In the genomic region with DNA sequence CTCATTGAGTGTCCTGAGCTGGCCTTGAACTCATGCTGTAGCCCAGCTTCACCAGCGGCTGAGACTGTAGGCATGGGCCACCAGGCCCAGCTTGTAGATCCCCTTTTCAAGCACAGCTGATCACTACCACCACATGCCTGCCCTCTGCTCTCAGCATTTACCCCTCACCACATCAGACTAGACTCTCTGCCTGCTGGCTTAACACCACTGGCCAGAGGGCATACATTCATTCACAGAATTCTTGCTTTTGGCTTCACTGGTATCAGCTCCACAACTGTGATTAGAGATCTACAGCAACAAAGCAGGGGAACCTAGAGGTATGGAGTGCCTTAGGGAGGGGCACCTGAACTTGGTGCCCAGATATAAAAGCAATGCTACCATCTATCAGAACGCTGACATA, we compare ENCODE assay signal across 10 mouse cellular contexts. TPM values are rescaled to one million over a fixed set of nuclear protein-coding genes. Genes with fewer than 3 reads are reported as not detected.
DNase-seq lines count a peak whose midpoint lies in the region; ATAC-seq and TF ChIP-seq lines count a peak whose summit lies in the region.
"Had no signal": no experiment of that assay in that cellular context is flagged by ENCODE, and none has a peak within 500 bp of the region (broad histone marks: within the 10 kb centered on the region; RNA-seq: fewer than 3 reads in every experiment).

No protein-coding gene starts in this region.

- peaks cover 34% of the 10 kb centered on the region for H3K36me3 ChIP-seq in heart, embryonic 13.5 days
- H3K36me3 ChIP-seq in G1E (replicated peaks): peaks cover 39% of the 10 kb centered on the region
- H3K36me3 ChIP-seq in hindbrain, embryonic 10.5 days: peaks cover 30% of the 10 kb centered on the region
- H3K36me3 ChIP-seq in macrophage (ENCODE audit: inconsistent target): peaks cover 24% of the 10 kb centered on the region

- H3K4me2 ChIP-seq in heart, embryonic 13.5 days: peak overlapping the region; percentile 70

- H3K27me3 ChIP-seq in heart, embryonic 13.5 days (replicated peaks): no peaks in the 10 kb centered on the region
- H3K27me3 ChIP-seq in G1E (ENCODE audit: insufficient read depth, low read length): no peaks in the 10 kb centered on the region
- peaks cover 9% of the 10 kb centered on the region for H3K27me3 ChIP-seq in hindbrain, embryonic 10.5 days (ENCODE audit: insufficient read depth, poor library complexity, severe bottlenecking)

- WGBS in heart, embryonic 13.5 days: 88% methylated on average over 2 of the region's 2 CpGs
- 95% methylated on average over 2 of the region's 2 CpGs for WGBS in hindbrain, embryonic 10.5 days
- WGBS in macrophage (ENCODE audit: missing documents): 79% methylated on average over 2 of the region's 2 CpGs

- no peak overlapping the region for H3K27ac ChIP-seq in heart, embryonic 13.5 days (replicated peaks)
- no peak overlapping the region for H3K27ac ChIP-seq in hindbrain, embryonic 10.5 days
- peak overlapping the region; percentile 92; the same call in 1 of the 2 replicates for H3K27ac ChIP-seq in macrophage

- ATAC-seq in heart, embryonic 13.5 days (ENCODE audit: extremely low read depth, insufficient number of reproducible peaks, low FRiP score, low TSS enrichment): no peak
- no peak for ATAC-seq in G1E (ENCODE audit: extremely low read depth, insufficient number of reproducible peaks, low FRiP score, poor library complexity, severe bottlenecking)

- H3K9ac ChIP-seq in heart, embryonic 13.5 days: no peak overlapping the region

- H3K4me1 ChIP-seq in heart, embryonic 13.5 days: peaks cover 18% of the 10 kb centered on the region
- peaks cover 64% of the 10 kb centered on the region for H3K4me1 ChIP-seq in G1E (ENCODE audit: insufficient read depth, low read depth, low read length)
- H3K4me1 ChIP-seq in hindbrain, embryonic 10.5 days (replicated peaks): peaks cover 16% of the 10 kb centered on the region

- intact Hi-C loops in heart, postnatal 14 days (cut with DNase I): no loop called here

- H3K79me2 ChIP-seq in macrophage (ENCODE audit: inconsistent target): peaks cover 32% of the 10 kb centered on the region; the same call in 1 of the 2 replicates

- TF ChIP-seq CTCF in G1E (IDR thresholded peaks at IDR 0.05; ENCODE audit: low read depth, low read length): no peak

- no peak for DNase-seq in heart, postnatal 14 days
- DNase-seq in G1E (ENCODE audit: low spot score): no peak
- DNase-seq in hindbrain, embryonic 10.5 days (ENCODE audit: low spot score): no peak
- no peak for DNase-seq in right cerebral cortex, postnatal 14 days
- DNase-seq in frontal cortex, postnatal 25 days (ENCODE audit: low spot score in 2 of 2): no peak
- DNase-seq in left cerebral cortex, adult 9 months (ENCODE audit: low spot score in 2 of 2): no peak

- no peaks in the 10 kb centered on the region for H3K9me3 ChIP-seq in heart, embryonic 13.5 days
- H3K9me3 ChIP-seq in G1E (replicated peaks): no peaks in the 10 kb centered on the region
- no peaks in the 10 kb centered on the region for H3K9me3 ChIP-seq in hindbrain, embryonic 10.5 days

- peak overlapping the region; percentile 61 for H3K4me3 ChIP-seq in heart, embryonic 13.5 days
- H3K4me3 ChIP-seq in G1E (ENCODE audit: low read depth, low read length) (peak overlapping the region; percentile 73; the same call in 1 of the 2 replicates), macrophage (ENCODE audit: inconsistent target) (peak overlapping the region; percentile 39; the same call in 1 of the 2 replicates)
- peak overlapping the region; percentile 51 for H3K4me3 ChIP-seq in hindbrain, embryonic 10.5 days

RNA-seq across cellular contexts. Expression of gene Aip, which starts 5.2 kb away (rescaled TPM):
- polyA plus RNA-seq in heart, embryonic 13.5 days (2015; fragmentation: Nextera tagmentation; extraction: Ambion mirVana): 84.3 and 96.3 TPM in 2 replicates
- total RNA-seq in heart, postnatal 14 days (2021): 10 to 100 TPM; 47.0 to 60.6 TPM
- 36.8 and 39.9 TPM in 2 replicates for total RNA-seq in G1E (2014; fragmentation: Nextera tagmentation)
- 22.3 and 23.9 TPM in 2 replicates for total RNA-seq in G1E (2017)
- 86.6 and 92.9 TPM in 2 replicates for polyA plus RNA-seq in G1E (2012)
- polyA plus RNA-seq in hindbrain, embryonic 10.5 days (2016; fragmentation: Nextera tagmentation; extraction: Ambion mirVana): 65.8 and 73.9 TPM in 2 replicates
- 10 to 100 TPM in 24 of 26 experiments, 1 to 10 TPM in 2; 7.5 to 50.7 (median 24.5) TPM for total RNA-seq in macrophage (2018; cell fraction: chromatin; rRNA removed)
- total RNA-seq in macrophage (2018; cell fraction: cytosol; rRNA removed): 10 to 100 TPM; 44.4 to 92.0 (median 66.0) TPM
- 10 to 100 TPM; 10.9 to 44.1 (median 23.1) TPM for total RNA-seq in macrophage (2018; cell fraction: nucleus; rRNA removed)
- polyA plus RNA-seq in macrophage (2018): 80.9 to 169 TPM (median 84.6 TPM) in 3 replicates

RNA-seq across cellular contexts. Expression of gene Gpr152, which starts 19.1 kb away (rescaled TPM):
- polyA plus RNA-seq in heart, embryonic 13.5 days (2015; fragmentation: Nextera tagmentation; extraction: Ambion mirVana): not detected in 2 replicates
- not detected for total RNA-seq in heart, postnatal 14 days (2021)
- total RNA-seq in G1E (2014; fragmentation: Nextera tagmentation) (not detected in 2 replicates), G1E (2017) (0.11 TPM in 1 of 2 replicates, not detected in the other)
- polyA plus RNA-seq in G1E (2012) (not detected in 2 replicates), macrophage (2018) (not detected in 3 replicates)
- polyA plus RNA-seq in hindbrain, embryonic 10.5 days (2016; fragmentation: Nextera tagmentation; extraction: Ambion mirVana): not detected in 2 replicates
- total RNA-seq in macrophage (2018; cell fraction: chromatin; rRNA removed): under 1 TPM in 7 of 26 experiments, not detected in 19; 0.16 to 0.40 (median 0.21) TPM
- total RNA-seq in macrophage (2018; cell fraction: cytosol; rRNA removed): not detected
- under 1 TPM in 2 of 26 experiments, not detected in 24; 0.20 to 0.21 TPM for total RNA-seq in macrophage (2018; cell fraction: nucleus; rRNA removed)
- total RNA-seq: layer of hippocampus, adult 18-20 months; MEL had no signal

RNA-seq across cellular contexts. Expression of gene Pitpnm1, which starts 20.7 kb away (rescaled TPM):
- polyA plus RNA-seq in heart, embryonic 13.5 days (2015; fragmentation: Nextera tagmentation; extraction: Ambion mirVana): 18.2 and 21.8 TPM in 2 replicates
- 10 to 100 TPM; 25.0 to 26.4 TPM for total RNA-seq in heart, postnatal 14 days (2021)
- total RNA-seq in G1E (2014; fragmentation: Nextera tagmentation) (22.2 and 29.9 TPM in 2 replicates), G1E (2017) (12.9 and 17.8 TPM in 2 replicates)
- polyA plus RNA-seq in G1E (2012) (48.7 and 61.2 TPM in 2 replicates), macrophage (2018) (12.8 to 30.4 TPM (median 14.2 TPM) in 3 replicates)
- 8.5 and 19.9 TPM in 2 replicates for polyA plus RNA-seq in hindbrain, embryonic 10.5 days (2016; fragmentation: Nextera tagmentation; extraction: Ambion mirVana)
- 100 to 1,000 TPM; 102 to 421 (median 208) TPM for total RNA-seq in macrophage (2018; cell fraction: chromatin; rRNA removed)
- total RNA-seq in macrophage (2018; cell fraction: cytosol; rRNA removed): 10 to 100 TPM; 15.0 to 38.9 (median 21.4) TPM
- total RNA-seq in macrophage (2018; cell fraction: nucleus; rRNA removed): 100 to 1,000 TPM in 16 of 26 experiments, 10 to 100 TPM in 10; 66.9 to 262 (median 121) TPM

RNA-seq across cellular contexts. Expression of gene Cabp4, which starts 23.3 kb away (rescaled TPM):
- polyA plus RNA-seq in heart, embryonic 13.5 days (2015; fragmentation: Nextera tagmentation; extraction: Ambion mirVana): not detected in 2 replicates
- total RNA-seq in heart, postnatal 14 days (2021): not detected
- total RNA-seq in G1E (2014; fragmentation: Nextera tagmentation) (0.75 TPM in 1 of 2 replicates, not detected in the other), G1E (2017) (0.11 TPM in 1 of 2 replicates, not detected in the other)
- polyA plus RNA-seq in G1E (2012) (0.03 TPM in 1 of 2 replicates, not detected in the other), macrophage (2018) (not detected in 3 replicates)
- polyA plus RNA-seq in hindbrain, embryonic 10.5 days (2016; fragmentation: Nextera tagmentation; extraction: Ambion mirVana): 0.12 TPM in 1 of 2 replicates, not detected in the other
- under 1 TPM in 1 of 26 experiments, not detected in 25; 0.67 TPM for total RNA-seq in macrophage (2018; cell fraction: chromatin; rRNA removed)
- total RNA-seq in macrophage (2018; cell fraction: cytosol; rRNA removed): under 1 TPM in 9 of 26 experiments, not detected in 17; 0.07 to 0.19 (median 0.14) TPM
- total RNA-seq in macrophage (2018; cell fraction: nucleus; rRNA removed): 1 to 10 TPM in 2 of 26 experiments, under 1 TPM in 8, not detected in 16; 0.22 to 1.3 (median 0.45) TPM

RNA-seq across cellular contexts. Expression of gene Cdk2ap2, which starts 23.5 kb away (rescaled TPM):
- polyA plus RNA-seq in heart, embryonic 13.5 days (2015; fragmentation: Nextera tagmentation; extraction: Ambion mirVana): 64.5 and 64.9 TPM in 2 replicates
- total RNA-seq in heart, postnatal 14 days (2021): 10 to 100 TPM; 24.2 to 27.5 TPM
- total RNA-seq in G1E (2014; fragmentation: Nextera tagmentation): 36.6 and 40.9 TPM in 2 replicates
- total RNA-seq in G1E (2017): 25.4 and 30.7 TPM in 2 replicates
- polyA plus RNA-seq in G1E (2012): 59.9 and 60.2 TPM in 2 replicates
- 90.5 and 93.3 TPM in 2 replicates for polyA plus RNA-seq in hindbrain, embryonic 10.5 days (2016; fragmentation: Nextera tagmentation; extraction: Ambion mirVana)
- total RNA-seq in macrophage (2018; cell fraction: chromatin; rRNA removed): 10 to 100 TPM in 8 of 26 experiments, 1 to 10 TPM in 18; 1.7 to 17.1 (median 6.7) TPM
- 10 to 100 TPM; 19.2 to 35.9 (median 29.0) TPM for total RNA-seq in macrophage (2018; cell fraction: cytosol; rRNA removed)
- 10 to 100 TPM in 14 of 26 experiments, 1 to 10 TPM in 12; 3.5 to 25.6 (median 11.1) TPM for total RNA-seq in macrophage (2018; cell fraction: nucleus; rRNA removed)
- 16.7 to 37.3 TPM (median 23.1 TPM) in 3 replicates for polyA plus RNA-seq in macrophage (2018)
